Mouse (Mus musculus) midbrain, embryonic 16.5 days (tissue): ENCODE results near the gene Nr1d1. TPM values are rescaled to one million over a fixed set of nuclear protein-coding genes. Genes with fewer than 3 reads are reported as not detected.
A peak's percentile ranks its signal among the peaks of the same experiment; 100 is the strongest.
"Not testable (repeated sequence)": the region's sequence is repeated elsewhere in the genome, so short reads cannot be mapped to it uniquely, and the experiment has no call there.

Experiments
- ATAC-seq: fragments of 200-750 bp; cut with Nextera tagmentation; 2 replicates; pipeline ENCODE4 v1.8.0; 2017; ENCODE audit warnings: moderate TSS enrichment
- H3K27ac ChIP-seq: fragments of 300-500 bp; sonication (generic); 2 replicates; pipeline ENCODE4 v1.5.1; 2014; ENCODE audit warnings: mild to moderate bottlenecking, low read length, mixed read lengths
- H3K27me3 ChIP-seq: fragments of 300-500 bp; sonication (generic); 2 replicates; pipeline ENCODE4 v1.6.1; 2014; ENCODE audit warnings: low read depth, low read length, mixed read lengths; ENCODE audit not compliant: control insufficient read depth, insufficient read depth
- H3K36me3 ChIP-seq: fragments of 300-500 bp; sonication (generic); 2 replicates; pipeline ENCODE4 v1.6.1; 2014; ENCODE audit warnings: mild to moderate bottlenecking, low read length, moderate library complexity, mixed read lengths; ENCODE audit not compliant: control insufficient read depth, insufficient read depth
- H3K4me1 ChIP-seq: fragments of 300-500 bp; sonication (generic); 2 replicates; pipeline ENCODE4 v1.6.1; 2014; ENCODE audit warnings: mild to moderate bottlenecking, low read length, mixed read lengths; ENCODE audit not compliant: control insufficient read depth, insufficient read depth
- H3K4me2 ChIP-seq: fragments of 300-500 bp; sonication (generic); 2 replicates; pipeline ENCODE4 v1.6.1; 2014; ENCODE audit warnings: mild to moderate bottlenecking, low read length, mixed read lengths
- H3K4me3 ChIP-seq: fragments of 300-500 bp; sonication (generic); 2 replicates; pipeline ENCODE4 v1.5.1; 2014; ENCODE audit warnings: low read depth, mild to moderate bottlenecking, low read length, moderate library complexity, mixed read lengths
- H3K9ac ChIP-seq: fragments of 300-500 bp; sonication (generic); 2 replicates; pipeline ENCODE4 v1.6.1; 2014; ENCODE audit warnings: low read depth, low read length, mixed read lengths
- H3K9me3 ChIP-seq: fragments of 300-500 bp; sonication (generic); replicated peaks from 2 replicates; pipeline ENCODE4 v1.6.1; 2014; ENCODE audit warnings: mild to moderate bottlenecking, low read length, mixed read lengths; ENCODE audit not compliant: control insufficient read depth, poor library complexity, severe bottlenecking
- WGBS: fragments of 180-500 bp; shearing (Covaris S2); extraction: QIAGEN DNeasy Blood & Tissue Kit; methylation state at CpG from one replicate; pipeline ENCODE4 v1.1.7; 2014; 5-methylcytosine and 5-hydroxymethylcytosine counted together
- polyA plus RNA-seq: library from polyadenylated mRNA; unstranded; fragments of >200 nt; fragmentation: Nextera tagmentation; extraction: Ambion mirVana; gene quantifications from 2 replicates; pipeline ENCODE4 v1.2.1, GENCODE M21; 2015

Gene Nr1d1
- polyA plus RNA-seq, 1 experiment from 2014 or later: 5.2 TPM

- ATAC-seq: no peak
- Histone ChIP-seq H3K9ac (peak overlapping the region; percentile 11; the same call in 1 of the 2 replicates), H3K27me3 (no peaks in the 10 kb centered on the region), H3K4me1 (peaks cover 24% of the 10 kb centered on the region), H3K36me3 (no peaks in the 10 kb centered on the region), H3K4me2 (peak overlapping the region; percentile 24; the same call in 1 of the 2 replicates), H3K27ac (peak overlapping the region; percentile 56), H3K4me3 (no peak overlapping the region), H3K9me3 (no peaks in the 10 kb centered on the region)
- WGBS: 18% methylated on average over 4 of the region's 4 CpGs
These were observed 36.7 kb downstream of the Nr1d1 start for GRCm38 (mm10) chr11:98738428-98738911.

GRCm38 (mm10) chr11:98737220-98737619, 37.9 kb downstream of the Nr1d1 start:
- not testable (repeated sequence) for H3K27me3 ChIP-seq, H3K36me3 ChIP-seq, H3K27ac ChIP-seq, H3K4me2 ChIP-seq, H3K4me3 ChIP-seq, H3K9me3 ChIP-seq, H3K9ac ChIP-seq, ATAC-seq
- H3K4me1 ChIP-seq: peaks cover 22% of the 10 kb centered on the region
- WGBS: 98% methylated on average over 2 of the region's 2 CpGs

DNA sequence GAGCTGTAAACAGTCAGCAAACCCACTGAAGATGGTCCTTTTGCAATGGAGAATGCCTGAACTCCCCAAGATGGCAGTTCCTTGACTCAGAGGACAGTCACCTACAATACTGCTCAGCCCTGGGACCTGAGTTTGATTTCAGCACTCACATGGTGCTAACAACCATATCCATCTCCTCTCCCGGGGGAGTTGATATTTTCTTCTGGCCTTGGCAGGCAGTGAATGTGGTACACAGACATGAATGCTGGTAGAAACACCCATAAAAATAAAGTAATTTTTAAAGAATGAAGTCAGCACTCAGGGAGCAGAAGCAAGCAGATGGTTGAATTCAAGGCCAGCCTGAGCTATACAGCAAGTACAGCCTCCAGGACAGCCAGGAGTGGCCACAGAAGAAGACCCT, 39.0 kb downstream of the Nr1d1 start:
- Histone ChIP-seq H3K9me3 (no peaks in the 10 kb centered on the region), H3K9ac (no peak overlapping the region), H3K4me3 (no peak overlapping the region), H3K27ac (no peak overlapping the region), H3K4me1 (peaks cover 22% of the 10 kb centered on the region), H3K4me2 (no peak overlapping the region), H3K36me3 (no peaks in the 10 kb centered on the region), H3K27me3 (no peaks in the 10 kb centered on the region)
- WGBS: 93% methylated on average over 1 of the region's 1 CpGs
- no peak for ATAC-seq

GRCm38 (mm10) chr11:98735111-98735510, 40.0 kb downstream of the Nr1d1 start:
- 93% methylated on average over 4 of the region's 4 CpGs for WGBS

GRCm38 (mm10) chr11:98734020-98734419, 41.1 kb downstream of the Nr1d1 start:
- Histone ChIP-seq H3K36me3 (no peaks in the 10 kb centered on the region), H3K27me3 (no peaks in the 10 kb centered on the region), H3K9me3 (no peaks in the 10 kb centered on the region), H3K9ac (no peak overlapping the region), H3K27ac (no peak overlapping the region), H3K4me1 (peaks cover 7% of the 10 kb centered on the region), H3K4me2 (no peak overlapping the region), H3K4me3 (no peak overlapping the region)
- 78% methylated on average over 3 of the region's 3 CpGs for WGBS
- ATAC-seq: no peak

More at GRCm38 (mm10) chr11:98735111-98735510, 40.0 kb downstream of the Nr1d1 start:
- ATAC-seq: no peak
- Histone ChIP-seq H3K9ac (no peak overlapping the region), H3K27ac (no peak overlapping the region), H3K4me3 (no peak overlapping the region), H3K27me3 (no peaks in the 10 kb centered on the region), H3K36me3 (no peaks in the 10 kb centered on the region), H3K4me1 (peaks cover 13% of the 10 kb centered on the region), H3K9me3 (no peaks in the 10 kb centered on the region), H3K4me2 (no peak overlapping the region)

DNA sequence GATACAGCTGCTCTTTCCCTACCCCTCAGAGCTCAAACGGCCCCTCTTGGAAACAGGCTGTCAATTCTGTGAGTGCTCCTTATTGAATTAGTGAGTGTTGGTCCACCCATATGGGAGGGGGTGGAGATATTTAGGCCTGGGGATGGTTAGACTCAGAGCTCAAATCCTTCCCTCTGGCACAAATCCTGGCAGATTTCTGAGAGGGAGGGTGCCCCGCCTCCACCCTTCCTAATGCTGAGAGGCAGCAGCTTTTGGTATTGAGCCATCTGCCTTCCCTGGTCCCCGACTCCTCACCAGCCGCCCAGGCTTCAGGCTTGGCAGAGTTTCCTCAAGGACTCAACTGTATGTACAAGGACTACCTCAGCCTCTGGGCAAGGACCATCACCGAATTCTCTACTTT, 44.0 kb downstream of the Nr1d1 start:
- WGBS: 40% methylated on average over 5 of the region's 5 CpGs

DNA sequence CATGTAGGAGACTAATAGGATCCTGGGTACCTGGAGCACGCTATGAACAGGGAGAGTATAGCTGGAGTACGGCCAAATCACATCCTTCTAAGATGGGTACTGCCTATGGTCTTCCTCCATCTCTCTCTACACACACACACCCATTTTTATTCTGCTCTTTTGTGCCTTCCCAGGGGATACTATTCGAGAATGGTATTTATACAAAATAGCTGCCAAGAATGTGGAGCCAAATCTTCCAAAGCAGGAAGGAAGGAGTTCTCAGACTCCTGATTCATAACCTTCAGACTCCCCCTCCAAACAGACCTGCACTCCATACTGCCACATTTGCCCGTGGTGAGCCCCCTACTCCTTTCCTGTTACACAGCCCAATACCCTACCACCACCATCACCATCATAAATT, 44.4 kb downstream of the Nr1d1 start:
- Histone ChIP-seq H3K36me3 (peaks cover 2% of the 10 kb centered on the region; the same call in 1 of the 2 replicates), H3K9me3 (no peaks in the 10 kb centered on the region), H3K27me3 (no peaks in the 10 kb centered on the region), H3K4me2 (no peak overlapping the region), H3K4me1 (peaks cover 12% of the 10 kb centered on the region), H3K27ac (0 out of 2 replicates have a peak overlapping the region, but pooled peaks have one; percentile 53), H3K9ac (no peak overlapping the region), H3K4me3 (no peak overlapping the region)
- no peak for ATAC-seq
- 62% methylated on average over 4 of the region's 4 CpGs for WGBS

More for the DNA sequence above, 44.0 kb downstream of the Nr1d1 start:
- no peak for ATAC-seq
- Histone ChIP-seq H3K27ac (0 out of 2 replicates have a peak overlapping the region, but pooled peaks have one; percentile 23), H3K27me3 (no peaks in the 10 kb centered on the region), H3K4me1 (peaks cover 12% of the 10 kb centered on the region), H3K4me3 (no peak overlapping the region), H3K9me3 (no peaks in the 10 kb centered on the region), H3K9ac (no peak overlapping the region), H3K36me3 (peaks cover 2% of the 10 kb centered on the region; the same call in 1 of the 2 replicates), H3K4me2 (no peak overlapping the region)

DNA sequence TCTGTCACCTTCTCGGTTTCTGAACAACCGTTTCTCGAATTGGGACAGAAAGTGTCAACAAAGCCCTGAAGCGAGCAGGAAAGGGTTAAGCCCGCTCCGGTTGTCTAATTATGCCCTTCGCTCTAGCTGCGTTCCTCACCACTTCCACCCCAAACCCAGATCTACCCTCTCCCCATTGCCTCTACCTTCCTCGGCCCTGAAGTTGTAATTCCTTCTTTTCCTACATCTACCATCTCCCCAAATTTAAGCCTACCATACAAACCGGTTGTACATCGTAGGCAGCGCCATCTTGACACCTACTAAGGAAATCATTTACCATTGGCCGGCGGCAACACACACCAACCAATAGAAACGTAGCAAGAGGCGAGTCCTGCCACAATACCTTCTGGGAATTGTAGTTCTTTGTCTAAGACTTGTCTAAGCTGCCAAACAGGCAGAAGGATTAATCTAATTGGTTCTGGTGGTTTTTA, 46.0 kb downstream of the Nr1d1 start, which contains the start of gene Med24:
Med24 (minus strand) TSS at position 317 of the 470 bp plus-strand sequence.
- peak; percentile 98 for ATAC-seq
- H3K4me2 ChIP-seq: peak within 1 kb of the TSS; percentile 68
- H3K4me3 ChIP-seq: peak within 1 kb of the TSS; percentile 62
- H3K9ac ChIP-seq: peak within 1 kb of the TSS; percentile 74
- H3K9me3 ChIP-seq: no peaks in the 10 kb centered on the region
- peaks cover 2% of the 10 kb centered on the region; the same call in 1 of the 2 replicates for H3K36me3 ChIP-seq
- H3K4me1 ChIP-seq: peaks cover 12% of the 10 kb centered on the region
- 1% methylated on average over 16 of the region's 16 CpGs for WGBS
- no peaks in the 10 kb centered on the region for H3K27me3 ChIP-seq
- H3K27ac ChIP-seq: peak within 1 kb of the TSS; percentile 83

DNA sequence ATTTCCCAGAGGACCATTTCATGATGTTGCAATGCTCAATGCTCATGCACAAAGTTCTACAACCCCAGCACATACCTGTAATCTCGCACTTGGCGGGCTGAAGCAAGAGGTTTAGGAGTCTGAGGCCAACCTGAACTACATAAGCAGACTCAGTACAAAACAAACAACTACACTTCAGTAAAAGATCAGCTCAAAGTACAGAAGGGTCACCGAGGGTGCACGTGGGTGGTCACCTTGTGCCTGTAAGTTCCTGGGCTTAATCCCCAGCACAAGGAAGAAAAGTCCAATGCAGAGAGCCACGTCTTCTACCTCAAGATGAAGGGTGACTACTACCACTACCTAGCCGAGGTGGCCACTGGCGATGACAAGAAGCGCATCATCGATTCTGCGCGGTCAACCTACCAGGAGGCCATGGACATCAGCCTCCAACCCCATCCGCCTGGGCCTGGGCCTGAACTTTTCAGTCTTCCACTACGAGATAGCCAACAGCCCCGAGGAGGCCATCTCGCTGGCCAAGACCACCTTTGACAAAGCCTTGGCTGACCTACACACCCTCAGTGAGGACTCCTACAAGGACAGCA, 49.1 kb downstream of the Nr1d1 start:
- Histone ChIP-seq H3K36me3 (peaks cover 2% of the 10 kb centered on the region; the same call in 1 of the 2 replicates), H3K4me1 (peaks cover 12% of the 10 kb centered on the region), H3K4me2 (no peak overlapping the region), H3K27ac (no peak overlapping the region), H3K27me3 (no peaks in the 10 kb centered on the region), H3K4me3 (no peak overlapping the region), H3K9ac (no peak overlapping the region), H3K9me3 (no peaks in the 10 kb centered on the region)
- 94% methylated on average over 15 of the region's 15 CpGs for WGBS
- no peak for ATAC-seq
